Mouse (Mus musculus): ENCODE data around the gene Gm49369.
"Not testable (repeated sequence)": the region's sequence is repeated elsewhere in the genome, so short reads cannot be mapped to it uniquely, and the experiment has no call there.

The Gm49369 gene

DNA sequence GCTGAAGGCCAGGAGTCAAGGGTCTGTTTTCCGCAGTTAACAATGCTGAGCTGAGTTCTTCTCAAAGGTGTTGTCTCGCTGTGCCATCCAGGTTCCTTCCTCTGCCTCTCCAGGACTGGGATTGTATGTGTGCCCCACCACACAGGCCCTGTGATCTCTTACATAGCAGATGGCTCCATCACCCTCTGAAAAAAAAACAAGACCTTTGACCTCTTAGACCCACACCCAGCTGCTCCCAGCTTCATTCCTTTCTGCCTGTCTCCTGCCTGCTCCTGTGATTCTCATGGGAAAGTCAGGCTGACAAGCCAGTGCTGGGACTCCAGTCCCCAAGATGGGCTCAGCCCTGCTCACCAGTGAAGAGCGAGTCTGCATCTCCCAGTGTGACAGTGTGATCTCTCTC is 54.0 kb downstream of the Gm49369 start:
- DNase-seq (ENCODE audit: low read depth, low spot score): no peak

DNA sequence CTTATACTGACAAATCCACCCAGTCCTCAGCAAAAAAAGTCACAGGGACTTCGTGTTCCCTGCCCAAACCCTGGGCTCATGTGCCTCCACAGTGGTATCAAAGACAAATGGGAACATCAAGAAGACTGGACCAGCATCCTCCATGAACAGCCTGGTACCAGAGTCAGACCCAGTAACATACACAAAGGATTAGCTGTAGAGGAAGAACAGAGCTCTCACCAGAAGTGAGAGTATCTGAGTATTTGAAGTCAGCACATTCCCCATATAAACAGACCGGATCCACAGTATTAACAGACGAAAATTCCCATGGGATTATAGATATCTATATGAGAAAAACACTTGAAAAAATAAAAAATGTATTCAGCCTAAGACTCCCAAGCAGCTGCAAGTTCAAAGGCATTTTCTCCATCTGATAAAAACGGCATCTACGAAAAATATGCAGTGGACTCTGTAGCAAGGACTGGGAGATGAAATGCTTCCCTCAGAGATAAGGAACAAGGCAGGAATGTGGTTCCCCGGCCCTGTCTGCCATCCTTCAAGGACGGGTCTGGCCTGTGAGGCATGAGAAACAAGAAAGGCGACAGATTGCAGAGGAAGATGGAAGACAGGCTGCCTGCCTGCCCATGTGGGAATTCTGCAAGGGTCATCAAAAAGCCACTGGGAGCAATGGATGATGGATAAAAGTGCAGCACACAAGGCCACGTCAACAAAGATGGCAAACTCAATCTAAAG is 55.6 kb downstream of the Gm49369 start:
- no peak for DNase-seq (ENCODE audit: low read depth, low spot score)

DNA sequence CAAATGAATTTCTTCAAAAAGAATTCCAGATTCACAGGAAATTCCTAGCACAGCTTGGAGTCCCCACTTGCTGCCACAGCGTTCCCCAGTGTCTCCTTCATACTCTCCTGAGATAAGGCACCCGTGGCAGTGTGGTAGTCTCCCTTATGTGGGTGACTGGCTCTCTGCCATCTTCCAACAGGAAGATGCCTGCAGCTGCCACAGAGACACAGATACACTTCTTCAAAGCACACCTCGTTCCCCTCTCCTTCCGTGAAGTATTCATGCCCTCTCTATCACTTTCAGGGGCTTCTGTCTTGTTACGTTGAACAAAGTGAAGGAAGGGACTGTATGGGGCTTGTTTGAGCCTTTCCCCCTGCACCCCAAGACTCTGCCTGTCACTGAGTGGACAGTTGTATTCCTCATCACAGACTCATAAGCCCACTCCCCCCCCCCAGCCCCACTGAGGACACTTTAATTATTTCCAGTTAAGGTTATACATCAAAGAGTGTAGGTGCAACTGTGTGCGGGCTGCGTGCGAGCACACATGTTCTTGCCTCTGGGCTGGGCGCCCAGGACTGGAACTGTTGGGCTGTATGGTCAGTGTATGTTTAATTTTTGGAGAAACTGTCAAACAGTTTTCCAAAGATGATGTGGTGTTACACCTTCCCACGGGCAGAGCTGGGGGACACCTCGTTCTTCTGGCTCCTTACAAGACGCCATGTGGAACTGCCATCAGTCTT is 58.9 kb downstream of the Gm49369 start:
- no peak for DNase-seq (ENCODE audit: low read depth, low spot score)

DNA sequence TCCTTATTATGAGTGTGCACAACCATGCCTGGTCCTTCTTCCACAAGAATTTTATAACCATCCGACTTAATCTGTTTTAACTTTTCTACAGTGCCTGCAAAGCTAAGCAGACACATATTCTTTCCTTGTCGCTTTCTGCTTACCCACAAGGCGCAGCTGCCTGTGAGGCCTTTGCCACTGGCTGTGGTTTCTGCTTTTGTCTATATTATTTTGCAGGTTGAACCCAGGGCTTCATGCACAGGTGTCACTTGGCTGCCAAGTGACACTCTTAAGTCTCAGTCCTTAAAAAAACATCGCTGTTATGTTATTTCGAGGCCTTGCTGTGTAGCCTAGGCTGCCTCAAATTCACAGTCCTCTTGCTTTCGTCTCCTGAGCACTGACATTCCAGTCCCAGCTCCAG is 59.8 kb downstream of the Gm49369 start:
- DNase-seq (ENCODE audit: low read depth, low spot score): no peak

DNA sequence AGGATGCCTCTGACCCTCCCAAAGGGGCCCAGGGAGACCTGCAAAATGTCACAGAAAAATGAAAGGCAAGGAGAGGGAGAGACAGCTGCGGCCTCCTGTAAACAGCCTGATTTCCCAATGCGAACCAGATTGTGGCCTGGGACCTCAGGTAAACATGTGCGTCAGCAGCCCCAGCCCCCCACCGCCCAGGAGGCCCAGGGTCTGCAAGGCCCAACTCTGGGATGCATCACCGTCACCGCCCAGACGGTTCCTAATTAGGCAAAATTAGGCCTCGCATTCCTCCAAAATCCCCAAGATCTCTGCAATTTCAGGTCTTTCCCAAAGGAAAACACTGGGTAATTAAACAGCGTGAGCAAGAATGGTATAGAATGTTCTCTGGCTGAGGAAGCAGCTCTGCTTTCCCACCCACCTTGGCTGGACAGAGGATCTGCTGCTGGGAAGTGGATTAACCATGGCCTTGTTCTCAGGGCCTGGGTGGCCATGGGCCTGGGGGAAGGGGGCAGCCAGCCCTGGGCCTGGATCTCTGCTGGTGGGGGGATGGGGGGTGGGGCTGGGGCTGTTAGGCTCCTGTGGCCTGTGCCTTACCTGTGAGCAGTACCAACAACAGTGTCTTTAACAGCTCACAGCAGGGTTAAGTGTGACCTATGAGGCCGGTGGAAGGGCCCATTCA is 60.7 kb downstream of the Gm49369 start:
- DNase-seq (ENCODE audit: low read depth, low spot score): not testable (repeated sequence)
